In the genomic region with DNA sequence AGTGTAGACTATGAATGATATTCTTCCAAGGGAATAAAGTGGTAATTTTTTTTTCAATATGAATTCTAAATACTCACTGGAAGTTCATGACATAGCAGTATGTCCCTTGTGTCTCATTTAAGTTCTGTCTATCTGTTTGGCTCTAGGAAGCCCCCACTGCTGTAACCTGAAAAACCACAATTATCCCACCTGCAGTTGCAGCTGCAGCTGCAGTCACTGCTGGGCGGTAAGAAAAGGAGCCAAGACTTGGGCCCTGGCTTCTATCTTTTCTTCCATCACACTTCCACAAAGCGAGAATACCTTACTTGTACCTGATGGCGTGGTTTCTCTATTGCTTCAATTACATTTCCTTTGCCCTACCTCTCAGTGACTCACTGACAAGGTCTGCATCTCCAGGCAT, we compare ENCODE assay signal across 20 mouse cellular contexts. TPM values are rescaled to one million over a fixed set of nuclear protein-coding genes. Genes with fewer than 3 reads are reported as not detected.
"Had no signal": no experiment of that assay in that cellular context is flagged by ENCODE, and none has a peak within 500 bp of the region (broad histone marks: within the 10 kb centered on the region; RNA-seq: fewer than 3 reads in every experiment).

No protein-coding gene starts in this region.

- H3K36me3 ChIP-seq: liver, embryonic 13.5 days; liver, embryonic 15.5 days had no signal

- ATAC-seq: liver, postnatal 0 days; lung, postnatal 0 days; midbrain, embryonic 13.5 days; midbrain, embryonic 15.5 days had no signal

- H3K27ac ChIP-seq: liver, embryonic 13.5 days; liver, embryonic 15.5 days; lung, embryonic 15.5 days; macrophage; midbrain, embryonic 13.5 days; midbrain, embryonic 15.5 days; neural tube, embryonic 12.5 days had no signal

- H3K4me1 ChIP-seq: liver, embryonic 13.5 days; liver, embryonic 15.5 days; megakaryocyte, embryonic 14.5 days; midbrain, embryonic 13.5 days; midbrain, embryonic 15.5 days; neural tube, embryonic 12.5 days had no signal

- H3K9ac ChIP-seq: liver, embryonic 13.5 days; liver, embryonic 15.5 days; liver, postnatal 0 days; lung, embryonic 15.5 days; midbrain, embryonic 13.5 days; midbrain, embryonic 15.5 days; neural tube, embryonic 12.5 days had no signal

- H3K27me3 ChIP-seq: liver, embryonic 13.5 days; liver, embryonic 15.5 days; lung, embryonic 15.5 days; megakaryocyte, embryonic 14.5 days; midbrain, embryonic 13.5 days; midbrain, embryonic 15.5 days; neural tube, embryonic 12.5 days had no signal

- H3K4me3 ChIP-seq: liver, embryonic 13.5 days; liver, embryonic 15.5 days; lung, embryonic 15.5 days; megakaryocyte, embryonic 14.5 days; midbrain, embryonic 13.5 days; midbrain, embryonic 15.5 days; neural tube, embryonic 12.5 days had no signal

- DNase-seq: liver; liver, embryonic 13.5 days; liver, postnatal 0 days; lung, adult 2 months; lung, postnatal 14 days; lung, postnatal 36 days; right cerebral cortex, postnatal 25 days; right cerebral cortex, postnatal 4 days; spleen, adult 18-20 months had no signal

- H3K4me2 ChIP-seq: liver, embryonic 11.5 days; liver, embryonic 13.5 days; liver, embryonic 15.5 days; lung, embryonic 15.5 days; midbrain, embryonic 11.5 days; midbrain, embryonic 13.5 days; midbrain, embryonic 15.5 days; neural tube, embryonic 12.5 days had no signal

- H3K9me3 ChIP-seq: liver, embryonic 13.5 days; liver, embryonic 15.5 days; lung, embryonic 15.5 days; megakaryocyte, embryonic 14.5 days; midbrain, embryonic 13.5 days; midbrain, embryonic 15.5 days; neural tube, embryonic 12.5 days had no signal

RNA-seq across cellular contexts. Expression of a gene that starts 17.1 kb away (rescaled TPM):
- total RNA-seq: monocyte, adult 5-6 weeks had no signal
